Mouse (Mus musculus) hindbrain, embryonic 13.5 days (tissue): ENCODE results near the gene Aqr. TPM values are rescaled to one million over a fixed set of nuclear protein-coding genes. Genes with fewer than 3 reads are reported as not detected.

Experiments used
- ATAC-seq: fragments of 200-750 bp; cut with Nextera tagmentation; 2 replicates; pipeline ENCODE4 v1.8.0; 2017; ENCODE audit warnings: moderate TSS enrichment; ENCODE audit not compliant: low FRiP score
- H3K27ac ChIP-seq: fragments of 300-500 bp; sonication (generic); 2 replicates; pipeline ENCODE4 v1.5.1; 2015; ENCODE audit warnings: inconsistent platforms, mild to moderate bottlenecking, moderate library complexity
- H3K27me3 ChIP-seq: fragments of 300-500 bp; sonication (generic); 2 replicates; pipeline ENCODE4 v1.6.1; 2015; ENCODE audit warnings: mild to moderate bottlenecking, inconsistent platforms
- H3K36me3 ChIP-seq: fragments of 300-500 bp; sonication (generic); 2 replicates; pipeline ENCODE4 v1.6.1; 2015; ENCODE audit warnings: mild to moderate bottlenecking, inconsistent platforms
- H3K4me1 ChIP-seq: fragments of 300-500 bp; sonication (generic); replicated peaks from 2 replicates; pipeline ENCODE4 v1.6.1; 2015; ENCODE audit warnings: inconsistent platforms
- H3K4me2 ChIP-seq: fragments of 300-500 bp; sonication (generic); 2 replicates; pipeline ENCODE4 v1.6.1; 2015; ENCODE audit warnings: inconsistent platforms, mild to moderate bottlenecking, moderate library complexity
- H3K4me3 ChIP-seq: fragments of 300-500 bp; sonication (generic); 2 replicates; pipeline ENCODE4 v1.5.1; 2015; ENCODE audit warnings: mild to moderate bottlenecking, inconsistent platforms
- H3K9ac ChIP-seq: fragments of 300-500 bp; sonication (generic); 2 replicates; pipeline ENCODE4 v1.6.1; 2015; ENCODE audit warnings: mild to moderate bottlenecking, inconsistent platforms
- H3K9me3 ChIP-seq: fragments of 300-500 bp; sonication (generic); 2 replicates; pipeline ENCODE4 v1.6.1; 2016; ENCODE audit warnings: inconsistent platforms
- WGBS: fragments of 180-500 bp; shearing (Covaris S2); methylation state at CpG from one replicate; pipeline ENCODE4 v1.1.7; 2015; 5-methylcytosine and 5-hydroxymethylcytosine counted together
- microRNA-seq: library from miRNA; unstranded; fragments of <30 nt; microRNA quantifications from one replicate; pipeline ENCODE4, GENCODE M21; 2016
- polyA plus RNA-seq: library from polyadenylated mRNA; unstranded; fragments of >200 nt; fragmentation: Nextera tagmentation; extraction: Ambion mirVana; gene quantifications from 2 replicates; pipeline ENCODE4 v1.2.1, GENCODE M21; 2015

The Aqr gene
- polyA plus RNA-seq, 1 experiment from 2014 or later: 42.4 TPM

- WGBS: 91% methylated on average over 4 of the region's 4 CpGs
- peaks cover 10% of the 10 kb centered on the region; the same call in 1 of the 2 replicates for H3K4me1 ChIP-seq
These were observed 132.7 kb downstream of the Aqr start for GRCm38 (mm10) chr2:114054129-114054528.

DNA sequence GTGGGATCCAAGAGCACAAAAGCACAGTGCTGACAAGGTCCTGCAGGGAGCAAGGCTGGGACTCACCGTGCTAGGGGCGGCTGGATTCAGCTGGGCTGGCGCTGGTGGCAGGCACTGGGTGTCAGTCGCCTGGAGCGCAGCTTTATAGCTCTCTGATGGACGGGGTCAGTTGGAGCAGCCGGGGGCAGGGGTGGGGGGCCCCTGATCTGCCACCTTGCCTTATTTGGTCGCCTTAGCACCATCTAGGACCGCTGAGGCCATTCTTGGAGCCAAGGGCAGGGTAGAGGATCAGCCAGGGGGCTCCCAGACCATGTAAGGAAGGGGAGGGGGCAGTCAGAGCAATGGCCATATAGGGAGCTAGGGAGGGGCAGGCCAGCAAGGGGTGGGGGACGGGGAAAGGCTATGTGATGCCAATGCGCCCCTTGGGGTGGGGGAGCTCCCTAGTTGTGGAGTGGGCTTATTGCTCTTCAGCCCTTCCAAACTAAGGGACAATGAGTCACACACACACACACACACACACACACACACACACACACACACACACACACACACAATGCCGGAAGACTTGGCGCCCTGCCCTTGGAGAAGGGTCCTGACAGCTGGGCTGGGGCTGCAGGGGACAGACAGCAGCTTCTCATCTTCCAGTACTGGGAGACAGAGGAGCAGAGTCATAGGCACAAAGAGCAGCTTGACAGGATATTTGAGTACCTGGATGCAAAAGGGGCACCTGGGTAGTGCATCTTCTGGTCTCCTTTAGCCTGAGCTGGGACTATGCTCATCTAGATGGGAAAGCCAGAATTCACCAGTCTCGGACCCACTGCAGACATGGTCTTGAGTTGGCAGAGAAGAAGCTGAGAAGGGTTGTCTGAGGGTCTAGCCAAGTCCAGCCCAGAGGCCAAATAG, 133.9 kb downstream of the Aqr start, which contains the start of gene Actc1:
Gene Actc1, minus strand, starts transcription at position 853 of the 903 bp plus-strand sequence.
- no peak within 1 kb of the TSS for H3K9ac ChIP-seq
- no peaks in the 10 kb centered on the region for H3K36me3 ChIP-seq
- no peak within 1 kb of the TSS for H3K4me3 ChIP-seq
- peaks cover 10% of the 10 kb centered on the region; the same call in 1 of the 2 replicates for H3K4me1 ChIP-seq
- WGBS: 38% methylated on average over 14 of the region's 14 CpGs
- ATAC-seq: peak; percentile 68
- no peaks in the 10 kb centered on the region for H3K27me3 ChIP-seq
- peak within 1 kb of the TSS; percentile 30; the same call in 1 of the 2 replicates for H3K4me2 ChIP-seq
- no peak within 1 kb of the TSS for H3K27ac ChIP-seq
- H3K9me3 ChIP-seq: no peaks in the 10 kb centered on the region

More at GRCm38 (mm10) chr2:114054129-114054528, 132.7 kb downstream of the Aqr start:
- Histone ChIP-seq H3K4me3 (no peak overlapping the region), H3K27me3 (no peaks in the 10 kb centered on the region), H3K4me2 (no peak overlapping the region), H3K27ac (no peak overlapping the region), H3K9me3 (no peaks in the 10 kb centered on the region), H3K36me3 (no peaks in the 10 kb centered on the region), H3K9ac (no peak overlapping the region)
- ATAC-seq: no peak

- no peak for ATAC-seq
- Histone ChIP-seq H3K36me3 (no peaks in the 10 kb centered on the region), H3K4me2 (no peak overlapping the region), H3K27ac (no peak overlapping the region), H3K4me3 (no peak overlapping the region), H3K9ac (no peak overlapping the region), H3K9me3 (no peaks in the 10 kb centered on the region), H3K4me1 (0 out of 2 replicates have a peak, but pooled peaks cover 3% of the 10 kb centered on the region), H3K27me3 (no peaks in the 10 kb centered on the region)
- 92% methylated on average over 14 of the region's 14 CpGs for WGBS
These were observed 135.0 kb downstream of the Aqr start for GRCm38 (mm10) chr2:114051871-114052241.

Small RNAs within 50 kb of the gene (microRNA-seq; reads per million reads assigned to microRNA genes)
- not detected for gene Mir7002

Other genes starting within 250 kb of the Aqr start
- 4.6 and 6.0 TPM in 2 replicates for gene Gjd2, start 173.4 kb downstream of the Aqr start, polyA plus RNA-seq
- gene Actc1, start 133.5 kb downstream of the Aqr start, polyA plus RNA-seq: 44.7 and 51.3 TPM in 2 replicates
- gene Zfp770, start 14.4 kb upstream of the Aqr start, polyA plus RNA-seq: 5.0 and 5.2 TPM in 2 replicates